Mouse (Mus musculus) CH12.LX (cell line): ENCODE data around the gene Txnrd1. TPM values are rescaled to one million over a fixed set of nuclear protein-coding genes. Genes with fewer than 3 reads are reported as not detected.

Experiments
- DNase-seq: peaks from one replicate; pipeline ENCODE4 v3.0.0-alpha.2; 2013; ENCODE audit errors: extremely low read depth
- H3K27ac ChIP-seq: 2 replicates; pipeline ENCODE4 v1.5.1; 2012; ENCODE audit warnings: low read depth, mild to moderate bottlenecking, control low read depth, moderate library complexity; ENCODE audit not compliant: insufficient read depth
- H3K27me3 ChIP-seq: replicated peaks from 2 replicates; pipeline ENCODE3; 2012; ENCODE audit warnings: inconsistent platforms
- H3K36me3 ChIP-seq, 2 experiments: replicated peaks in 1 of 2; 2 replicates each; pipeline versions ENCODE3 to v1.6.1; 2012; ENCODE audit warnings: inconsistent platforms in 1 of 2, low read length in 1 of 2, mild to moderate bottlenecking in 1 of 2, mixed read lengths in 1 of 2, moderate library complexity in 1 of 2; ENCODE audit not compliant: control insufficient read depth in 1 of 2, insufficient read depth in 1 of 2
- H3K4me1 ChIP-seq, 2 experiments: 2 replicates each; pipeline ENCODE4 v1.6.1; 2012; ENCODE audit warnings: inconsistent platforms in 1 of 2, moderate library complexity in 1 of 2; ENCODE audit not compliant: insufficient read depth in 2 of 2, control insufficient read depth in 1 of 2
- H3K4me2 ChIP-seq: 2 replicates; pipeline ENCODE4 v1.6.1; 2012; ENCODE audit warnings: low read depth, mild to moderate bottlenecking, control low read depth; ENCODE audit not compliant: poor library complexity, insufficient read depth, severe bottlenecking
- H3K4me3 ChIP-seq, 3 experiments: fragments of 150-350 bp in 1 of 3; sonication (generic) in 1 of 3; replicated peaks in 1 of 3; 2 replicates each; pipeline versions ENCODE3 to v1.5.1; 2011 to 2012; ENCODE audit warnings: low read depth in 2 of 3, low read length in 2 of 3, mild to moderate bottlenecking in 2 of 3, moderate library complexity in 2 of 3, control low read depth in 1 of 3, improper control_type of control experiment in 1 of 3, inconsistent platforms in 1 of 3, mixed read lengths in 1 of 3; ENCODE audit not compliant: poor library complexity in 1 of 3
- H3K79me2 ChIP-seq: replicated peaks from 2 replicates; pipeline ENCODE4 v1.6.1; 2012; ENCODE audit warnings: mild to moderate bottlenecking, moderate library complexity; ENCODE audit not compliant: control insufficient read depth, poor library complexity, insufficient read depth, severe bottlenecking; ENCODE audit errors: extremely low read depth
- H3K9ac ChIP-seq: 2 replicates; pipeline ENCODE4 v1.6.1; 2012; ENCODE audit warnings: low read depth, mild to moderate bottlenecking, control low read depth, moderate library complexity; ENCODE audit not compliant: insufficient read depth
- H3K9me3 ChIP-seq: replicated peaks from 2 replicates; pipeline ENCODE3; 2012; ENCODE audit warnings: low read length, inconsistent platforms, mixed read lengths
- BHLHE40 ChIP-seq: IDR thresholded peaks from 2 replicates; pipeline ENCODE4 v1.6.1; 2011; ENCODE audit warnings: mild to moderate bottlenecking, low read depth, low read length, improper control_type of control experiment
- CTCF ChIP-seq, 2 experiments: IDR thresholded peaks in 1 of 2; conservative IDR thresholded peaks in 1 of 2; 2 replicates each; pipeline ENCODE4 v1.5.1; 2011 to 2012; ENCODE audit warnings: low read depth in 2 of 2, low read length in 2 of 2, improper control_type of control experiment in 1 of 2, inconsistent platforms in 1 of 2, mild to moderate bottlenecking in 1 of 2, moderate library complexity in 1 of 2
- E2F4 ChIP-seq: IDR thresholded peaks from 2 replicates; pipeline ENCODE4 v1.6.1; 2011; ENCODE audit warnings: low read depth, low read length, improper control_type of control experiment; ENCODE audit not compliant: insufficient replicate concordance
- EP300 ChIP-seq: IDR thresholded peaks from 2 replicates; pipeline ENCODE4 v1.6.1; 2011; ENCODE audit warnings: low read length, improper control_type of control experiment
- ETS1 ChIP-seq: conservative IDR thresholded peaks from 2 replicates; pipeline ENCODE4 v1.6.1; 2012; ENCODE audit warnings: low read depth, mild to moderate bottlenecking, inconsistent platforms, low read length, improper control_type of control experiment, moderate library complexity
- GABPA ChIP-seq: IDR thresholded peaks from 2 replicates; pipeline ENCODE4 v1.6.1; 2012; ENCODE audit warnings: low read depth, low read length, improper control_type of control experiment, inconsistent platforms; ENCODE audit not compliant: insufficient replicate concordance
- IRF4 ChIP-seq: IDR thresholded peaks from 2 replicates; pipeline ENCODE4 v1.6.1; 2014; ENCODE audit warnings: low read depth, mild to moderate bottlenecking, inconsistent platforms, low read length, improper control_type of control experiment
- JUND ChIP-seq: conservative IDR thresholded peaks from 2 replicates; pipeline ENCODE4 v1.6.1; 2011; ENCODE audit warnings: low read depth, low read length, improper control_type of control experiment
- KAT2A ChIP-seq: IDR thresholded peaks from 2 replicates; pipeline ENCODE4 v1.6.1; 2012; ENCODE audit warnings: low read length, improper control_type of control experiment, inconsistent platforms; ENCODE audit not compliant: insufficient replicate concordance
- MAX ChIP-seq: IDR thresholded peaks from 2 replicates; pipeline ENCODE4 v1.6.1; 2011; ENCODE audit warnings: low read length, improper control_type of control experiment
- MEF2A ChIP-seq: IDR thresholded peaks from 2 replicates; pipeline ENCODE4 v1.6.1; 2014; ENCODE audit warnings: low read depth, mild to moderate bottlenecking, inconsistent platforms, low read length, improper control_type of control experiment, borderline replicate concordance
- MYC ChIP-seq: IDR thresholded peaks from 2 replicates; pipeline ENCODE4 v1.6.1; 2011; ENCODE audit warnings: low read depth, mild to moderate bottlenecking, improper control_type of control experiment, low read length
- NRF1 ChIP-seq: IDR thresholded peaks from 2 replicates; pipeline ENCODE4 v1.6.1; 2014; ENCODE audit warnings: low read depth, mild to moderate bottlenecking, inconsistent platforms, low read length, improper control_type of control experiment, moderate library complexity
- POLR2A ChIP-seq: IDR thresholded peaks from 2 replicates; pipeline ENCODE4 v1.6.1; 2011; ENCODE audit warnings: low read depth, mild to moderate bottlenecking, improper control_type of control experiment, low read length
- POLR2AphosphoS2 ChIP-seq: IDR thresholded peaks from 2 replicates; pipeline ENCODE4 v1.6.1; 2011; ENCODE audit warnings: low read depth, low read length, improper control_type of control experiment
- RCOR1 ChIP-seq: conservative IDR thresholded peaks from 2 replicates; pipeline ENCODE4 v1.6.1; 2012; ENCODE audit warnings: low read depth, mild to moderate bottlenecking, inconsistent platforms, low read length, improper control_type of control experiment
- TBP ChIP-seq: conservative IDR thresholded peaks from 2 replicates; pipeline ENCODE4 v1.6.1; 2011; ENCODE audit warnings: low read depth, low read length, improper control_type of control experiment
- TCF12 ChIP-seq: IDR thresholded peaks from 2 replicates; pipeline ENCODE4 v1.6.1; 2014; ENCODE audit warnings: low read depth, mild to moderate bottlenecking, inconsistent platforms, low read length, improper control_type of control experiment
- UBTF ChIP-seq: IDR thresholded peaks from 2 replicates; pipeline ENCODE4 v1.6.1; 2012; ENCODE audit warnings: low read depth, mild to moderate bottlenecking, inconsistent platforms, low read length, improper control_type of control experiment, moderate library complexity
- USF1 ChIP-seq: IDR thresholded peaks from 2 replicates; pipeline ENCODE4 v1.6.1; 2014; ENCODE audit warnings: low read depth, mild to moderate bottlenecking, inconsistent platforms, low read length, improper control_type of control experiment
- USF2 ChIP-seq: conservative IDR thresholded peaks from 2 replicates; pipeline ENCODE4 v1.6.1; 2011; ENCODE audit warnings: low read depth, low read length, improper control_type of control experiment
- dilution Hi-C: fragments of 300-500 bp; cut with MboI; formaldehyde crosslinking; loops from 2 replicates; pipeline ENCODE4 v1.14.3; 2020; ENCODE audit warnings: low sequenced_read_pairs; ENCODE audit not compliant: extremely low pct_unique_long_range_greater_than_20kb, extremely low pct_ligation_motif_present
- in situ Hi-C: fragments of 300-500 bp; cut with MboI; formaldehyde crosslinking; loops from 3 replicates; pipeline ENCODE4 v1.14.3; 2019; ENCODE audit warnings: low sequenced_read_pairs, low pct_ligation_motif_present, low pct_unique_long_range_greater_than_20kb, mixed read lengths
- polyA plus RNA-seq: library from polyadenylated mRNA; unstranded; fragments of >175 nt; gene quantifications from 2 replicates; pipeline ENCODE4 v1.2.1, GENCODE M21; 2012; ENCODE audit warnings: low read depth; ENCODE audit not compliant: insufficient read length
- total RNA-seq, 2 experiments: library from RNA; depleted of rRNA; stranded (reverse); fragments of 300-350 nt in 1 of 2; fragments of >200 nt in 1 of 2; gene quantifications; 2 replicates each; pipeline ENCODE4 v1.2.3; 2012 to 2014

The Txnrd1 gene
- total and polyA plus RNA-seq, 3 experiments: 92.1 to 254 (median 133) TPM

DNA sequence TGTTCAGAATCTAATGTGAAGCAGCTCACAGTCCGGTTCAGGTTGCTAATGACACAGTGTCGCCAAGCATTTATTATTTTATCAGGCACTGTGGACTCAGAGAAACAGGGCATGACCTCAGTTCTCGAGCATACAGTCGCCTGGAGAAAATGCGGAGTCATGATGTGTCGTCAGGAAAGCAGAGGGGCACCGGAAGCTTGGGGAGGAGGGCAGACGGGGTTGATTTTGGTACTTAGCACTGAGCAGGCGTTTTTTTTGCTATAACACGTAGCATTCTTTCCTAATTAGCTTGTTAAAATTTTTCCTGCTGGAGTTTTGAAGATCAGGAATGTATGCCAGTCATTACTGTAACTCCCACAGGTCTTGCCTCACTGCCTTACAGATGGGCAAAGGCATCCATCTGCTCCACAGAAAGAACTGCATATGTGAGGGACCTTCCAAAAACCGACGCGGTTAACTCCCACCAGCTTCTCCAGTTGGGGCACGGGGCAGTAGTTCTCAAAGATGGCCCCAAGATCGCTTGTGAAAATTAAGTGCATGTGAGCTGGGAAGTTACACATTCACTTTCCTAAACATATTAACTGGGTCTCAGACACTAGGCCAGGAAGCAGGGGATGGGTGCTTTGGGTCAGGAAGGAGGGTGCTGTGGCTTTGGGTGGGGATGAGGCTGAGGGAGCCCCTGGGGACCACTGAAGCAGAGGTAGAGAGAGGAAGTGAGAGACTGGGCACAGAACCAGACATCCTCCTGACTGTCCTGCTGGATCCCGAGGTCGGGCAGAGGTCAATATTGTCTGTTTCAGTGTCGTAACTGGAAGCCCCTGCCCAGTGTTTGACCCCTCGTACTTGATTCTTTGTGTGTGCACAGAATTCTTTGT is 19.4 kb upstream of the Txnrd1 start:
- Histone ChIP-seq H3K9ac (no peak overlapping the region), H3K4me1 (peaks cover 0 to 44% of the 10 kb centered on the region in 2 experiments; a peak in 2 of 4 replicates), H3K27me3 (no peaks in the 10 kb centered on the region), H3K79me2 (no peaks in the 10 kb centered on the region), H3K36me3 (no peaks in the 10 kb centered on the region), H3K4me3 (no peak overlapping the region), H3K9me3 (peaks cover 10% of the 10 kb centered on the region), H3K4me2 (peak overlapping the region; percentile 34), H3K27ac (no peak overlapping the region)
- TF ChIP-seq EP300 (peak; percentile 80), BHLHE40 (peak; percentile 42), ETS1 (0 out of 2 replicates have a peak, but pooled peaks have one; percentile 11), USF2 (no peak), IRF4 (peak; percentile 74)
- in situ Hi-C loops: no loop called here
- DNase-seq: peak; percentile 65
- dilution Hi-C loops: no loop called here

- H3K4me2 ChIP-seq: no peak overlapping the region
- H3K27ac ChIP-seq: no peak overlapping the region
- dilution Hi-C loops: no loop called here
- no peak overlapping the region for H3K9ac ChIP-seq
- H3K27me3 ChIP-seq: no peaks in the 10 kb centered on the region
- no peaks in the 10 kb centered on the region for H3K79me2 ChIP-seq
- TF ChIP-seq EP300 (no peak), RCOR1 (no peak), CTCF (conservative IDR thresholded peaks at IDR 0.05 in 1 of 2, IDR thresholded peaks at IDR 0.05 in 1 of 2; ENCODE audit: low read depth in 2 of 2, low read length in 2 of 2) (no peak)
- H3K9me3 ChIP-seq: peaks cover 10% of the 10 kb centered on the region
- no peak overlapping the region for H3K4me3 ChIP-seq
- DNase-seq: no peak
- peaks cover 0 to 44% of the 10 kb centered on the region in 2 experiments; a peak in 2 of 4 replicates for H3K4me1 ChIP-seq
- in situ Hi-C loops: no loop called here
- H3K36me3 ChIP-seq: no peaks in the 10 kb centered on the region
Observed at GRCm38 (mm10) chr10:82816441-82816840, 17.3 kb upstream of the Txnrd1 start.

DNA sequence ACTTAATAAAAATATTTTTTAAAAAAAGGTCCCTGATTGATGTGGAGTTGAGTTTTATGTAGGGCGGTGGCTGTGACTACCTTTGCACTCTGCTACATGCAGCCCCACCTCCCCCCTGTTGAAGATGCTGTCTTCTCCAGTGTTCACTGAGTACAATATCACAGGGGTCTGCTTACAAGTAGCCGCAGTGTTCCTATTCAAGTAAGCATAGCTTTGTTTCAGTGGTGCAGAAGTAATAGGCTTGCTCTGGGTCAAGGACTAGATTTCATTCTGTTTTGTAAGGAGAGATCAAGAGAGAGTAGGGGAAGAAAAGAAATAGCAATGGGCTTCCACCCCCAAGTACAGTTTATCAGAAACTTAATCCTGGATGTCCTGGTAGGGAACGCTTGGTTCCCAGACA is 16.2 kb upstream of the Txnrd1 start:
- Histone ChIP-seq H3K4me3 (no peak overlapping the region), H3K27me3 (no peaks in the 10 kb centered on the region), H3K4me2 (no peak overlapping the region)
- no peak for TF ChIP-seq TBP
- TF ChIP-seq E2F4: no peak
- no peak for TF ChIP-seq POLR2AphosphoS2
- no peak for TF ChIP-seq CTCF (conservative IDR thresholded peaks at IDR 0.05 in 1 of 2, IDR thresholded peaks at IDR 0.05 in 1 of 2; ENCODE audit: low read depth in 2 of 2, low read length in 2 of 2)
- TF ChIP-seq MEF2A: no peak
- no peak for TF ChIP-seq USF1
- TF ChIP-seq NRF1: no peak
- TF ChIP-seq RCOR1: no peak
- no peak for TF ChIP-seq TCF12
- TF ChIP-seq UBTF: no peak
- TF ChIP-seq MAX: no peak
- TF ChIP-seq MYC: no peak
- no peak for TF ChIP-seq KAT2A
- TF ChIP-seq GABPA: no peak
- no peak for TF ChIP-seq JUND
- TF ChIP-seq POLR2A: no peak
- TF ChIP-seq, all 38 proteins: peak for 0
- H3K79me2 ChIP-seq: no peaks in the 10 kb centered on the region
- no peaks in the 10 kb centered on the region for H3K36me3 ChIP-seq
- peaks cover 5% of the 10 kb centered on the region for H3K9me3 ChIP-seq
- in situ Hi-C loops (no loop called here), dilution Hi-C loops (no loop called here)
- peaks cover 0 to 44% of the 10 kb centered on the region in 2 experiments; a peak in 2 of 4 replicates for H3K4me1 ChIP-seq
- no peak overlapping the region for H3K27ac ChIP-seq
- DNase-seq: no peak
- H3K9ac ChIP-seq: no peak overlapping the region
